Mouse (Mus musculus): ENCODE results near the gene Mitd1.
A peak's percentile ranks its signal among the peaks of the same experiment; 100 is the strongest.

Mitd1 gene

DNA sequence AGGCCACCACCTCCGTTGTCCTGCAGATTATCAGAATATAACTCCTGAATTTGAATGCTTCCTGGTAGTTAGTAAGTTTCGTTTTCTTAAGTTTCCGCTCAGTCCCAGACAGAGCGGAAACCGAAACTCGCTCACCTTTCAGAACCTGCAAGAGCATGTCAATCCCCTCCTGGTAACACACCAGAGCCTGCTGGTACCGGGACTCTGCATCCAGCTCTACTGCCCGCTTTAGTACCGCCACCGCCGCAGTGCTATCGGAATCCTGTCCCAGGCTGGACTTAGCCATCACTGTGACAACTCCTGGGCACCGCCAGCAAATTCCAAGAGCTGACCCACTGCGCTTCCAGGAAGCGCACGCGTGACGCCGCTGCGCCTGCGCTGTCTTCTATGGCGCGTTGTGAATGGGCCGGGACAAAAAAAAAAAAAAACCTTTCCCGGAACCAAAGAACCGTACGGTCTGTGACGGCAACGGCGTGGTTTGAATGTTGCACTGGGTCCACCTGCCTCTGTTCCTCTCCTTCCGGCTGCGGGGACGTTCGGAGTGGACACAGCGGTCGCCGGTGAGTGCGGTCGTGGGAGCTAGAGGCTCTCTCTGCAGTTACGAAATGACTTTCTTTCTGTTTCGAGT lies at the start of gene Mitd1, which contains the start of gene Mrpl30:
Gene Mitd1 (minus strand): TSS at position 387 of the 628 bp plus-strand sequence.
Gene Mrpl30 (plus strand): TSS at position 453 of the 628 bp plus-strand sequence.
- DNase-seq (ENCODE audit: low spot score) = peak; percentile 87

DNA sequence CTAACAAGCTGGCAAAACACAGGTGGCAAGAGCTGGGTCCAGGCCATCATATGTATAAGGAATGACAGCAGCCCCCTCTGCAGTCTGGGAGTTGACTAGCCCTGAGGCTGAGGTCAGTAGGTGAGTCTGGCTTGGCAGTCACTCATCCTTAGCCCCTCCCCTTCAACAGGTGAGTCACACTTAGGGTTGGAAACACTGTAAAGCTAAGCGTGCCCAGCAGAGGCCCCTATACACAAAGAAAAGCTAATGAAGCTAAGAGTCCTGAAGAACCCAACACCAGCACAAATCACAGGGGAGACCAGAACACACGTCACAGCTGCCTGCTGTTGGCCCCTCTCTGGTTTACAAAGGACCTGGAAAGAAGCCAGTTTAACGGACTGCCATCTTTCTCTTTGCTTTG lies 41.6 kb upstream of the Mitd1 start:
- peak; percentile 7 for DNase-seq (ENCODE audit: low spot score)

DNA sequence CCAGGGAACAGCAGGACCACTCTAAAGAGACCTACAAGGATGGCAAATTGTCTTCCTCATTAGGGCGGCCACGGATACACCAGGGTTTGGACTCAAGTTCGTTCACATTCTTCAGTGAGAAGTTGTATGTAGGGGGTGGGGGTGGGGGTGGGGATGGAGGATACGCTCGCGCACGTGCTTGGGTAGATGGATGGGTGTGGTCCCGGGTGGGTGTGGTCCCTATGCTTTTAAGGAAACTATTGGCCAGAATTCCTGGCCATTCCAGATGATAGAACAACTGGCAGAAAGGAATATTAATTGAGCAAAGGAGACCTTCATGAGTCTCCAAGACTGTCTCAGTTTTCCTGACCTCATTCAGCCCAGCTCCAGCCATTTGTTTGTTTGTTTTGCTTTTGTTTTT lies 35.8 kb upstream of the Mitd1 start:
- no peak for DNase-seq (ENCODE audit: low spot score)

DNA sequence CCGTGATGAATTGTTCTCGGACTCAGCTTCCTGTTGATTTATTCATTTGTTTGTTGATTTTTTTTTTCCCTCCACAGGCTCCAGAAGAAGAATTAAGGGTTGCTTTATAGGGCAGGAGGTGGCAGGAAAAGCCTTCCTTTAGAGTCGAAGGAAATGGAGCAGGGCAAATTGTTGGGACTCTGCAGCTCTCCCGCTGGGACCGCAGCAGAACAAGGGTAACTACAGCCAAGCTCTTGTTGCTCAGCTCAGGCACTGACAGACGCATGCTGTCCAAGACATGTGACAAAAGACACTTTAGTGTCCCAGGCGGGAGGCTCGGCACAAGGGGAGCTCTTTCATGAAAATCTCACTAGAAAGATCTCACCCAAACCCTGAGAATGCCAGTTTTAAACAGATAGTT lies 32.3 kb upstream of the Mitd1 start:
- no peak for DNase-seq (ENCODE audit: low spot score)

DNA sequence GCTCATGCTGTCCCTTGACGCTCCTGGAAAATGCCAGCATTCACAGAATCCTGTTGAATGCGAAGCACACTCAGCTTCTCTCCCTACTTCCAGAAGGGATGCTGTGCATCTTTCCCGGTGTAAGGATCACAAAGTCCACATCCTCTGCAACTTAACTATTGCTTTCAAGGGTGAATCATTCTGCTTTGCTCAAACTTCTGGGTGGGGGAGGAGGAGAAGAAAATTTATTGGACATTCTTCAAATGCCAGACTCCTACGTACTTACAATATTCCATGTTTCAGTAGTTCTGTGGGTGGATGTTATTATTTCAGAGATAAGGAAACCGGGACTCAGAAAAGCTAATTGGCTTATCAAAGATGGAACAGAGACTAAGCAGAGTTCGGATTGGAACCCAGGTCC lies 27.9 kb upstream of the Mitd1 start:
- no peak for DNase-seq (ENCODE audit: low spot score)

DNA sequence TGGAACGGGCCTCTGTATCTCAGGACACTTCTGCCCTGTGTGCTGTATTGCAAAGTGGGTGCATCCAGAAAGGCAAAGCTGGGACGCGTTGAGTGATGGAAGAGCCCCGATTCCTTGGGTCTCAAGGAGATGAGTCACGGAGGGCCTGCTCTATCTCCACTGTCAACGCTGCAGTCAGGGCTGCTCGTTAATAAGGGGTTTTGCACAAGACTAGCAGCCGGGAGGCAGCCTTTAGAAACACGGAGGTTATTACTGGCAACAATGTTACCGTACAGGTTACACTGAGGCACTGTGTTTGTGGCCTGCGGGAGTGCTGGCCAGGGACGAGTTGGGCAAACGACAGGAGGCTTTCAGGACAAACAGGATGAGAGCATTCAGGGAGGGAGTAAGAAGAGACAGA lies 27.5 kb upstream of the Mitd1 start:
- no peak for DNase-seq (ENCODE audit: low spot score)

DNA sequence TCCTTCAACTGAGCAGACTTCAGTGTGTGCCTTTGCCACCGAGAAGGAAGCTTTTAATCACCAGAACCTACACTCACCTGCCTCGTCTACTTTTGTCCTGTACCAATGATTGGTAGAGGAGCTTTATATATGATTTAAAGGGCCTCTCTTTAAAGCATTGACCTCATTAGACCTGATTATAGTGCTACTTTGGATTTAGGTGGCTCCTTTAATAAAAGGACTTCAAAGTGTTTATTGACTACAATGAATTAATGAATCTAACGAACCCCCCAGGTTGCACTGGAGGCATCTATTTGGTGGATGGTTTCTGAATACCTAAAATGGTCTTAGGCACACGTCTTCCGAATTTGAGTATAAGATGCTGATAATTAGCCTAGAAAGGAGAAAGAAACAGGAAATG lies 26.2 kb upstream of the Mitd1 start, which contains the start of gene Lyg2:
Gene Lyg2 (minus strand): TSS at position 101 of the 400 bp plus-strand sequence.
- no peak for DNase-seq (ENCODE audit: low spot score)

DNA sequence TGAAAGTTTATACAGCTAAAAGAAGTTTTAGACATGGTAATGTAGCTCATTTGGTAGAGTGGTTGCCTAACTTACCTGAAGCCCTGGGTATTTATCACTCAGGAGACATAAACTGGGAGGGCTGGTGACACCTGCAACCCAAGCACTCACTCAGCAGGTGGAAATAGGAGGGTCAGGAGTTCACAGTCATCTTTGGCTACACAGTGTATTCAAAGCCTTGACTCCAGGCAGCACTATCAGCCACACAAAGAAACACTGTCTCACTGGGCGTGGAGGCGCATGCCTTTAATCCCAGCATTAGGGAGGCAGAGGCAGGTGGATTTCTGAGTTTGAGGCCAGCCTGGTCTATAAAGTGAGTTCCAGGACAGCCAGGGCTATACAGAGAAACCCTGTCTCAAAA lies 22.5 kb upstream of the Mitd1 start:
- no peak for DNase-seq (ENCODE audit: low spot score)

DNA sequence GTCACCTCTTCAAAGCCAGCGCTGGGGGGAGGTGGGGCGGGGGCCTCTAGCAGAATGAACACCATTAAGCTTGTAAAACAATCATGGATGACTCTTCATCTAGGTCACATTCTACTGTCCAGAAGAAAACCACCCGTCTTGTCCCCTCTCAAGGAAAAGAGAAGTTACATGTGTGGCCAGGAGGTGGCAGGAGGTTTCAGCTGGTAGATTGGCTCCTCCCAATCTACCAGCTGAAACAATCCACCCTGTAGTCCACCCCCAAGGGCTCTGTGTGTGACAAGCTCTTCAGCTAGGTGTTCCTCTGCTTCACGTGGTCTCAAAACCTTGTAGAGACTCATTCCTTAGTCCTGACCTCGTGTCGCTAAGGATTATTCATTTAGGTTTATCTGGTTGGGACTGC lies 13.0 kb upstream of the Mitd1 start:
- DNase-seq (ENCODE audit: low spot score) = no peak

DNA sequence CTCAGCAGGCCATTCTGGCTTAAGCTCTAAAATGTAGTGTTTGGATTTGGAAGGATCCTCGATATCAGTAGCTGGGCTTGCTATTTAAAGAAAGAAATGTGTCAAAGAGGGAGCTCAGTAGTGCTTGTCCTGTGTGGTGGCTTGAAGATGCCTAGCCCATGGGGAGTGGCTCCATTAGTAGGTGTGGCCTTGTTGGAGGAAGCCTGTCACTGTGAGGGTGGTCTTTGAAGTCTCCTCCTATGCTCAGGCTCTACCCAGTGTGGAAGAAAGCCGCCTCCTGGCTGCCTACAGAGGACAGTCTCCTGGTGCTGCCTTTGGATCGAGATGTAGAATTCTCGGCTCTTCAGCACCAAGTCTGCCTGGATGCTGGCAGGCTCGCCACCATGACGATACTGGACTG lies 10.1 kb upstream of the Mitd1 start:
- DNase-seq (ENCODE audit: low spot score) = no peak

DNA sequence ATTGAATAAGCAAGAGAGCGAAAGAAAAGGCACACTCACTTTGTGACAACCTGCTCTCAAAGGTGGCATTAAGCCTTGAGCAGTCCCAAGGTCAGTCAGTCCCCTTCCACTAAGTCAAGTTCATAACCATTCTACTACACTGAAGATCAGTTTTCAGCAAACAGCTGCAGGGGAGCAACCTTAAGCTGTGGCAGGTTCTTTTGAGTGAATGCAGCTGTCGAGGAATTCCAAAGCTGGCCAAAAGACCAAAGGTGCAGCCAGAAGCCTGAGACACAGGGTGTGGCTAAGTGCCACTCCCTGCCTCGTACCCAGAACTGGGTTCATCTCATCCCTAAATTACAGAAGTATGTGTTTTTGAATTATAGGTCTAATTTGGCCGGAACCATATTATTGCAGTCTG lies 9.6 kb upstream of the Mitd1 start:
- DNase-seq (ENCODE audit: low spot score) = no peak

DNA sequence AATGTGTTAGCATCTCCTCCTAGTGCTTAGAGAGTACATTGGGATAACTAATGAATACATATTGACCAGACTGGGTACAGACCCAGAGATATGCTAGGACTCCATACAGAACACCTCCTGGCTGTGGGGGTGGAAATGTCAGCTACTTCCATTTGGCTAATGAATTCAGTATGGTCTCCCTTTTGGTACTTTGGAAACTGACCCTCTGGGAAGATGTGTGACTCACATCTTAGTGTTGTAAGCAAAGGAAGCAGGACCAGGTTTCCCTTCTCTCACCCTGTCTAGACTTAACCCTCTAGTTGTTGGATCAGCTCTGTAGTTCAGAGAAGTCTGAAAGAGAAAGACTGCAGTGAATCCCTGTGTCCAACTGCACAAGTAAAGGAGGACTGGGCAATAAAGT lies 4.4 kb upstream of the Mitd1 start:
- DNase-seq (ENCODE audit: low spot score) = no peak

DNA sequence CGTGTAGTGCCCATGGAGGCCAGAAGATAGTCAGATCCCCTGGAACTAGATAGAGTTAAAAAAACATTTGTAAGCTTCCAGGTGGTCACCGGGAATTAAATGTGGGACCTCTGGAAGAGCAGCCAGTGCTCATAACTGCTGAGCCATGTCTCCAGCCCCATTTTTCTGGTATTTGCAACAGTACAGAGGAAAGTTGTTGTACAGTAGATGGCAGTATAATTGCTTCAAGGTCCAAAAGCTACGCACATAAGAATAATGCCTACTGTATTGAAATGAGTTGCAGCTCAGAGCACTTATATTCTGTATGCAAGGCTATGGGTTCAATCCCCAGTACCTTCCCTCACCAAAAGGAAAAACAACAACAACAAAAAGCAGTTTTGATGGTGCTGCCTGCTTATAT lies 1.2 kb upstream of the Mitd1 start:
- no peak for DNase-seq (ENCODE audit: low spot score)

DNA sequence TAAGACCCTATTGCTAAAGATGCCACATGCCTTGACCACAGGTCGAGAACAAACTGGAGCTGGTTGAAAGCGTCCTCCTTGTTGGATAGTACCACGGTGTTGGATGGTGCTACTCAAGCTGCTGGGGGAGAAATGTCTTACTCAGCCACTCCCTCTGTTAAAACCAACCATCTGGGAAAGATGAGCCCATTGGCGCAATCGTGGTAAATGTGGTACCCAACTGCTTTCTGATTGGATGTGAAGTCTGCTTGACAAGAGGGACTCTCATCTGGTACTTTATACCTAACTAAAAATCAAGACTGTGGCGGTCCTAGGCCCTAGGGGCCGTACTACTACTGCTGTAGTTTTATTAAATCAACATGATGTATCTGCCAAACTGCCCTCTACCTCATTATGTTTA lies 1.0 kb downstream of the Mitd1 start:
- DNase-seq (ENCODE audit: low spot score) = no peak

DNA sequence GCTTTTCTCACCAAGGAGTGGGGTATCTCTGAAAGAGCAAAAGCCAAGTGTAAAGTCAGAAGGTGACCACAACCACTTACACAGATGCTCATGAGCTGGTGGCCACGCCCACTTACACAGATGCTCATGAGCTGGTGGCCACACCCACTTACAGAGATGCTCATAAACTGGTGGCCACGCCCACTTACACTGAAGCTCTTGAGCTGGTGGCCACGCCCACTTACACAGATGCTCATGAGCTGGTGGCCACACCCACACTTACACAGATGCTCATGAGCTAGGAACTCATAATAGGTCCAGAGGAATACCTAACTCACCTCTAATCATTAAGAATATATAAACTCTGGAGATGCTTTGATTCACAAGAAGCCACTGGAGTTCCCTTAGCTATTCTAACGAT lies 5.8 kb downstream of the Mitd1 start:
- no peak for DNase-seq (ENCODE audit: low spot score)

DNA sequence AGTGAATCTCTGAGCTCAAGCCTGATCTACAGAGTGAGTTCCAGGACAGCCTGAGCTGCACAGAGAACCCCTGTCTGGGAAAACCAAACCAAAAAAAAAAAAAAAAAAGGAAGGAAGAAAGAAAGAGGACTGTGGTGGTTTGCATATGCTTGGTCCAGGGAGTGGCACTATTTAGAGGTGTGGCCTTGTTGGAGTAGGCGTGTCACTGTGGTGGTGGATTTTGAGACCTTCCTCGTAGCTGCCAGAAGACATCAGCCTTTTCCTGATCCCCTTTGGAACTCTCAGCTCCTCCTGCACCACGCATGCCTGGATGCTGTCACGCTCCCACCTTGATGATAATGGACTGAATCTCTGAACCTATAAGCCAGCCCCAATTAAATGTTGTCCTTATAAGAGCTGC lies 6.8 kb downstream of the Mitd1 start:
- no peak for DNase-seq (ENCODE audit: low spot score)

DNA sequence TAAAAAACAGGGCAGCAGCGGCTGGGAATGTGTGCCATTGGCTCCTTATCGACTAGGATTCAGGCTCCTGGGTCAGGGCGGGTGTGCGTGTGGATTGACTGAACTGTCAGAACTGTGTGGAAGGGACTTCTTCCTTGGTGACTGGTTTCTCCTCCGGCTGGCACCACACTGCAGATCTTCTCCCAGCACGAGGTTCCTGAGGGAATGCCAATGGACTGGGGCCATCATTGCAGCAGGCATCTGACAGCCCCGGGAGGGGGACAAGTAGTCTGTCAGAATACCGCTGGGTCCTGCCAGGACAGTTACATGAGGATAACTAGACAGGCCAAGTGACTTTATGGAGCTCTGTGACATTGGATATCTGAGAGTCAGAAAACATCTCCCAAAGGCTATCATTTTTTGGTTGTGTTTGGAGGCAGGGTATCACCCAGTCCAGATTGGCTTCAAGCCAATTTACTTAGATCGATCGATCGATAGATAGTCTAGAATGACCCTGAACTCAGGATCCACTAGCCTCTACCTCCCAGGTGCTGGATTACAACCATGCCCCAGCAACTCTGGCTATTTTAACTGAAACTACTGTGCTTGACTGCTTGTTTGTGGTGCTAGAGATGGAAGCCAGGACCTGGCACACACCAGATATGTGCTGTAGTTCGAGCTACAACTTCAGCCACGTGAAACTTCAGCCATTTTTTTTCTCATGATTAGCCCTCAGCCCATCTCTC lies 12.3 kb downstream of the Mitd1 start:
- no peak for DNase-seq (ENCODE audit: low spot score)

DNA sequence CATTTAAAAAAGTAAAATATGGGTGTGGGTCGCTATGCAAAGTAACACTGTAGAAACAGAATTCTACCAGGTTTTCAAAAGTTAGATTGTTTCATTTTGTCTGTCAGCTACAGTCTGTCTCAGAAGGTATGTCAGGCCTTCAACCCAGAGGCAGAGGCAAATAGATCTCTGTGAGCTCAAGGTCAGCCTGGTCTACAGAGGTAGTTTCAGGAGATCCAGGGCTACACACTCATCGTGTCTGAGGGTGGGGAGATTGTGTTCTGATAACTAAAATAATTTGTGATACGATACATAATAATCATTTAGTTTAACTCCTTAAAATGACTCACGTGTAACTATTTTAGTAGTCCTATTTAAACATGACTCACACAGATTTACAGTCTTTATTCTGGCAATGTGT lies 17.1 kb downstream of the Mitd1 start:
- DNase-seq (ENCODE audit: low spot score) = no peak

DNA sequence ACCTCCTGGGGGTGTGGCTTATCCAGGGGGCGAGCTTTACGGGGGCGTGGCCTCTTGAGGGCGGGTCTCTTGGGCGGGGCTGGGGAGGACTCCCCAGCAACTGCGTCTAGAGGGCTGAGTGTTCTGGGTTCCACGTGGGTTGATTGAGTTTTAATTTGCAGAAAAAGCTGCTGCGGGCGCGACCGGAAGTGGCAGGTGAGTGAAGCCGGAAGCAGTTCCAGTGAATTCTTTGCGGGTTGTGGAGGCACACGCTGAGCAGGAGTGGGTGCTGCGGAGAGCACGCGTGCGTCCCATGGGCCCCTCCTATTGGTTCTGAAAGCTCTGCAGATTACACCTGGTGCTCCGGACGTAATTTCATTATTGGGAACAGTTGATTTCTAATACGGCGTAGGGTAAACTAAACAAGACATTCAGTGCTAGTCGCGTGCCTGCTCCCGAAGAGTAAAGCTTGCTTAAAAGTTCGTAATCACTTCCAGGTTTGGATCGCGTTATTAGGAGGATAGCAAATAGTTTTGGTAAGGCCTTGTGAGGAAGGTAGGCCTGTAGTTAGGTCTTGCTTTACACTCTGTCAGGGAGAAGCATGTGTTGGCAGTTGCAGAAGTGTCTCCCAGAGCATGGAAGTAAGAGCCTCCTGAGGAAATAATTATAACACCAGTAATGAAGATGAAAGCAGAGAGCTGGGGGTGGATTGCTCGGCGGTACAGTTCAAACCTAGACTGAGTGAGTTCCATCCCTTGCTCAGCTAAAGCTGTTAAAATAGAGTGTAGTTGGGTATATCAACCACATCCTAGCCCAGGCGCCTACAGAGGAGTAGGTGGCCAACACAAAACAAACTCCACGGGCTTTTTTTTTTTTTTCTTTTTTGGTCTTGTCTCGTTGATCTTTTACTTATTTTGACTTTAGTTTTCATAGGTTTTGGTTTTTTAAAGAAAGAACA lies 17.8 kb downstream of the Mitd1 start:
- peak; percentile 81 for DNase-seq (ENCODE audit: low spot score)

DNA sequence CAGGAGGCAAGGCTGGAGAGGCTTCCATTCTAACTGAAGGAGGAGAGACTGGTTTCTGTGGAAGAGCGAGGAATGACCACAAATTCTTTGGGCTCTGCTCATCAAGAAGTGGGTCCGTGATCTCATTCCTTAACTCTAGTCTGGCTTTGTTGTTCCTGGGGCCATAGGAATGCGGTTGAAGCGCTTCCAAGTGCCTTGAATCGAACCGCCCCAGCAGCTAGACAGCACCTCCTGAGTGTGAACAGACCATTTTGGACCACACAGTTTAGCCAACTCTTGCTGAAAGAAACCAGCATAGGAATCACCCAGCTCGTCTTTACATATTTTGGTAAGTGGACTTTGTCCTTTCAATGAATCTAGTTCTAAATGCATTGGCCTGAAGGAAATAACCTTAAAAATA lies 18.5 kb downstream of the Mitd1 start, which contains the start of gene Lipt1:
Gene Lipt1 (plus strand): TSS at position 35 of the 400 bp plus-strand sequence.
- peak; percentile 21 for DNase-seq (ENCODE audit: low spot score)

DNA sequence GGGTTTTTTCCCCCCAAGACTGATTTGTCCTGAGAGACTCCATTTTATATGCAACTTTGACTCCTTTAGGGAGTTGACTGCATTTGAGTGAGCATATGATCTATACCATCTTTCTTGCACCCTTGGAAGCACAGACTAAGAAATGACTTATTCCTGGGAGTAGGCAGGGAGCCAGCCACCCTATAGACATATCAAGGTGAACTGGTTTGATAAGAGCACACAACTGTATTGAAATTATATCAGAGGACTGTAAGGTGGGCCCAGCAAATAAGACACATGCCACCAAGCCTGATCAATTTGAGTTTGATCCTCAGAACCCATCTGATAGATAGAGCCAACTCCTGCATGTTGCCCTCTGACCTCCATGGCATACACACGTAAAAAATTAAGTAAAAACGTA lies 20.8 kb downstream of the Mitd1 start:
- DNase-seq (ENCODE audit: low spot score) = no peak

DNA sequence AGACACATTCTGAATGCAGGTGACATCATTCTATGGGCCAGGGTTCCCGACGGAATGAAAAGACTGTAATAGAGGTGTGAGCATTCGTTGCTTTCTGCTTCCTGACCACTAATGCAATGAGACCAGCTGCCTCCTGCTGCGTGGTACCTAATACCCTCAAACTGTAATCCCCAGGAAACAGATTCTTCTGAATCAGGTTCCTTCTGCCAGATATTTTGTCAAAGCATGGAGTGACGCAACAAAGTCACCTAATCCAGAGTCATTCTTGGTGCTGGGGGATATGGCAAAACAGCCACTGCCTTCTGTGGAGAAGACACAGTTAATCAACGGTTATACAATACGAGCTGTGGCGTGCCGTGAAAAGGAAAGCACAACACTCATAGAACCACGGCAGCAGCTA lies 21.6 kb downstream of the Mitd1 start:
- no peak for DNase-seq (ENCODE audit: low spot score)

Data from ovary, postnatal 36 days (tissue).